Mouse (Mus musculus) duodenum, adult 2 months (tissue): Measurements from ENCODE around the gene Rp9. TPM values are rescaled to one million over a fixed set of nuclear protein-coding genes. Genes with fewer than 3 reads are reported as not detected.

Experiments used
- polyA plus RNA-seq: library from polyadenylated mRNA; depleted of rRNA; stranded (reverse); fragments of >200 nt; gene quantifications from 2 replicates; pipeline ENCODE4 v1.2.3, GENCODE M21; 2012; ENCODE audit warnings: low replicate concordance; rRNA removed

Gene Rp9
- 81.6 and 181 TPM in 2 replicates for polyA plus RNA-seq

GRCm38 (mm10) chr9:22469643-22470042 lies at the start of gene Rp9:
Gene Rp9, minus strand, starts transcription at chr9:22469743.

GRCm38 (mm10) chr9:22475424-22475868 lies 5.9 kb upstream of the Rp9 start, which contains the start of gene Bbs9:
Gene Bbs9, plus strand, starts transcription at chr9:22475715.

GRCm38 (mm10) chr9:22453990-22454389 lies 15.6 kb downstream of the Rp9 start, which contains the start of gene Gm17545:
Gene Gm17545, plus strand, starts transcription at chr9:22454290.

GRCm38 (mm10) chr9:22411002-22411857 lies 58.3 kb downstream of the Rp9 start, which contains the start of gene 9530077C05Rik:
Gene 9530077C05Rik, plus strand, starts transcription at chr9:22411513.

GRCm38 (mm10) chr9:22389021-22389476 lies 80.5 kb downstream of the Rp9 start, which contains the start of gene Anln:
Gene Anln, minus strand, starts transcription at chr9:22389188.

Other genes starting within 250 kb of the Rp9 start
- gene Zfp809, start 244.0 kb downstream of the Rp9 start, polyA plus RNA-seq, result 3.2 and 8.3 TPM in 2 replicates
- 0.05 TPM in 1 of 2 replicates, not detected in the other for gene Zfp599, start 209.8 kb downstream of the Rp9 start, polyA plus RNA-seq
- 1.0 and 1.6 TPM in 2 replicates for gene Zfp810, start 162.1 kb downstream of the Rp9 start, polyA plus RNA-seq
- gene Anln, start 80.6 kb downstream of the Rp9 start, polyA plus RNA-seq, result 0.43 and 1.8 TPM in 2 replicates
- gene 9530077C05Rik, start 58.2 kb downstream of the Rp9 start, polyA plus RNA-seq, result 0.18 and 0.31 TPM in 2 replicates
- gene Gm17545, start 15.5 kb downstream of the Rp9 start, polyA plus RNA-seq, result not detected in 2 replicates
- gene Bbs9, start 6.0 kb upstream of the Rp9 start, polyA plus RNA-seq, result 2.8 and 3.5 TPM in 2 replicates